Mouse (Mus musculus): ENCODE results near the gene Cabp1. TPM values are rescaled to one million over a fixed set of nuclear protein-coding genes. Genes with fewer than 3 reads are reported as not detected.
A peak's percentile ranks its signal among the peaks of the same experiment; 100 is the strongest.

Cabp1 gene
- total and polyA plus RNA-seq, 3 experiments: 0.35 to 1.7 TPM; not detected in 1

DNA sequence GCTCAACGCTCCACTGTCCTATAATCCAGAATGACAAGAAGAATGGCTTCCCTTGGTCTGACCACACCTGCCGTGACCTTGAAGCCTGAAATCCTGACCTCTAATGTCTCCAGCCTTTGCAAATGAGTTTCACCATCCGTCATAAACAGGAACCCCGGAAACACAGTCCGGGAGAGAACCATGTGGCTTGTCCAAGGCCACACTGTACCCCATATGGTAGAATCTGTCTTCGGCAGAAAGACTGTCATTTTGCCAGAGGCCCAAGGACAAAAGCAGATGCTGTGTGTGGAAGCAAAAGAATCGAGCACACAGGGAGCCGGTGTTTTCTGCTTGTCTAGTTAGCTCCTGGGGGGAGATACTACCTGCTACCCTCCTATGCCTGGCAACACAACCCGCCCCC, 18.3 kb upstream of the Cabp1 start:
- no peak overlapping the region for H3K27ac ChIP-seq (ENCODE audit: control insufficient read depth, low read depth, low read length)
- H3K4me1 ChIP-seq (ENCODE audit: control insufficient read depth in 1 of 2, insufficient read depth in 2 of 2, low read length in 2 of 2): peaks cover 0 to 4% of the 10 kb centered on the region in 2 experiments; a peak in 2 of 4 replicates
- no peak overlapping the region for H3K9ac ChIP-seq (ENCODE audit: control insufficient read depth, low read depth, low read length, poor library complexity, severe bottlenecking)
- H3K36me3 ChIP-seq (ENCODE audit: control insufficient read depth in 1 of 2, insufficient read depth in 2 of 2, low read length in 2 of 2): no peaks in the 10 kb centered on the region
- H3K9me3 ChIP-seq (replicated peaks; ENCODE audit: insufficient read depth, low read length): no peaks in the 10 kb centered on the region
- no peak for DNase-seq (ENCODE audit: low read depth, low spot score)
- no peak for TF ChIP-seq POLR2AphosphoS2 (IDR thresholded peaks at IDR 0.05; ENCODE audit: low read length)
- TF ChIP-seq TCF12 (IDR thresholded peaks at IDR 0.05; ENCODE audit: low read depth, low read length): no peak
- TF ChIP-seq MXI1 (IDR thresholded peaks at IDR 0.05; ENCODE audit: low read depth, low read length): no peak
- no peak for TF ChIP-seq ZKSCAN1 (IDR thresholded peaks at IDR 0.05; ENCODE audit: low read depth, low read length)
- TF ChIP-seq RAD21 (IDR thresholded peaks at IDR 0.05; ENCODE audit: low read depth, low read length): no peak
- no peak for TF ChIP-seq ZNF384 (IDR thresholded peaks at IDR 0.05; ENCODE audit: low read depth, low read length)
- no peak for TF ChIP-seq NRF1 (IDR thresholded peaks at IDR 0.05; ENCODE audit: insufficient read depth, low read depth, low read length, poor library complexity, severe bottlenecking)
- TF ChIP-seq CTCF (IDR thresholded peaks at IDR 0.05 in 2 of 3, conservative IDR thresholded peaks at IDR 0.05 in 1 of 3; ENCODE audit: control insufficient read depth in 1 of 3, insufficient read depth in 1 of 3, low read depth in 2 of 3, low read length in 3 of 3, poor library complexity in 1 of 3, severe bottlenecking in 1 of 3): no peak
- no peak for TF ChIP-seq POLR2AphosphoS5 (IDR thresholded peaks at IDR 0.05; ENCODE audit: borderline replicate concordance, low read depth, low read length)
- no peak for TF ChIP-seq GATA1 (IDR thresholded peaks at IDR 0.05; ENCODE audit: low read depth, low read length)
- no peak for TF ChIP-seq ELF1 (IDR thresholded peaks at IDR 0.05; ENCODE audit: low read depth, low read length)
- no peak for TF ChIP-seq CHD1 (IDR thresholded peaks at IDR 0.05; ENCODE audit: low read depth, low read length)
- TF ChIP-seq E2F4 (IDR thresholded peaks at IDR 0.05; ENCODE audit: borderline replicate concordance, low read depth, low read length): no peak
- no peak for TF ChIP-seq HCFC1 (IDR thresholded peaks at IDR 0.05; ENCODE audit: low read depth, low read length)
- TF ChIP-seq ZC3H11A (IDR thresholded peaks at IDR 0.05; ENCODE audit: low read depth, low read length): no peak
- TF ChIP-seq SIN3A (IDR thresholded peaks at IDR 0.05; ENCODE audit: low read length): no peak
- H3K27me3 ChIP-seq (ENCODE audit: control insufficient read depth in 1 of 2, insufficient read depth in 2 of 2, low read length in 2 of 2): no peaks in the 10 kb centered on the region
- H3K79me2 ChIP-seq (ENCODE audit: control insufficient read depth, insufficient read depth, low read length, poor library complexity): no peaks in the 10 kb centered on the region
- no peak overlapping the region for H3K4me3 ChIP-seq (ENCODE audit: control insufficient read depth in 1 of 2, insufficient read depth in 1 of 2, low read depth in 2 of 2, low read length in 2 of 2)

DNA sequence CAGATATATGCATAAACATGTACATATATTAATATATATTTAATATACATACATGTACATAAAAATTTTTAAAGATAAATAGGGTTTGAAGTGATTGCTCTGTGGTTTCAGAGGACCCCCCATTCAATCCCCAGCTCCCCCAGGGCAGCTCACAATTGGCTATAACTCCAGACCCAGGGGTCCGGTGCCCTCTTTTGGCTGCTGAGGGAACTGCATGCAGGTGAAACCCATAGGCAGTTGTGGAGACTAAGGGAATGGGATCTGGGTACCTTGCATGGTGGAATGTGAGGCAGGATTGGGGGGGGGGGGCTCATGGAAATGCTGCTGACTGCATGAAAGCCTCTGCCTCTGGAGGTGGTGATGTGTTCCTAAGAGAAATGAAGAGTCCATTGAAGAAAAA, 16.2 kb upstream of the Cabp1 start:
- Histone ChIP-seq H3K79me2 (ENCODE audit: control insufficient read depth, insufficient read depth, low read length, poor library complexity) (no peaks in the 10 kb centered on the region), H3K9ac (ENCODE audit: control insufficient read depth, low read depth, low read length, poor library complexity, severe bottlenecking) (no peak overlapping the region), H3K27ac (ENCODE audit: control insufficient read depth, low read depth, low read length) (no peak overlapping the region), H3K9me3 (replicated peaks; ENCODE audit: insufficient read depth, low read length) (no peaks in the 10 kb centered on the region), H3K4me1 (ENCODE audit: control insufficient read depth in 1 of 2, insufficient read depth in 2 of 2, low read length in 2 of 2) (peaks cover 0 to 8% of the 10 kb centered on the region in 2 experiments; a peak in 2 of 4 replicates), H3K27me3 (ENCODE audit: control insufficient read depth in 1 of 2, insufficient read depth in 2 of 2, low read length in 2 of 2) (no peaks in the 10 kb centered on the region), H3K4me3 (ENCODE audit: control insufficient read depth in 1 of 2, insufficient read depth in 1 of 2, low read depth in 2 of 2, low read length in 2 of 2) (no peak overlapping the region), H3K36me3 (ENCODE audit: control insufficient read depth in 1 of 2, insufficient read depth in 2 of 2, low read length in 2 of 2) (no peaks in the 10 kb centered on the region)
- peak; percentile 62 for DNase-seq (ENCODE audit: low read depth, low spot score)
- TF ChIP-seq SMC3 (IDR thresholded peaks at IDR 0.05; ENCODE audit: low read depth, low read length) (peak; percentile 75), CHD1 (IDR thresholded peaks at IDR 0.05; ENCODE audit: low read depth, low read length) (no peak), KAT2A (conservative IDR thresholded peaks at IDR 0.05; ENCODE audit: low read depth, low read length) (no peak), TAL1 (IDR thresholded peaks at IDR 0.05; ENCODE audit: low read length) (no peak), MYB (IDR thresholded peaks at IDR 0.05; ENCODE audit: low read depth, low read length) (no peak), ZMIZ1 (IDR thresholded peaks at IDR 0.05; ENCODE audit: low read depth, low read length) (no peak), GABPA (IDR thresholded peaks at IDR 0.05; ENCODE audit: low read depth, low read length) (no peak), E2F4 (IDR thresholded peaks at IDR 0.05; ENCODE audit: borderline replicate concordance, low read depth, low read length) (no peak), POLR2A (IDR thresholded peaks at IDR 0.05; ENCODE audit: control insufficient read depth in 1 of 2, insufficient read depth in 1 of 2, low read depth in 1 of 2, low read length in 2 of 2, poor library complexity in 1 of 2) (no peak), ZC3H11A (IDR thresholded peaks at IDR 0.05; ENCODE audit: low read depth, low read length) (peak; percentile 54), MXI1 (IDR thresholded peaks at IDR 0.05; ENCODE audit: low read depth, low read length) (no peak), CTCF (IDR thresholded peaks at IDR 0.05 in 2 of 3, conservative IDR thresholded peaks at IDR 0.05 in 1 of 3; ENCODE audit: control insufficient read depth in 1 of 3, insufficient read depth in 1 of 3, low read depth in 2 of 3, low read length in 3 of 3, poor library complexity in 1 of 3, severe bottlenecking in 1 of 3) (peak; percentile 78 to 87 (median 80); a peak in 5 of 6 replicates), NRF1 (IDR thresholded peaks at IDR 0.05; ENCODE audit: insufficient read depth, low read depth, low read length, poor library complexity, severe bottlenecking) (no peak), POLR2AphosphoS2 (IDR thresholded peaks at IDR 0.05; ENCODE audit: low read length) (no peak), CHD2 (IDR thresholded peaks at IDR 0.05; ENCODE audit: low read length) (no peak), MEF2A (IDR thresholded peaks at IDR 0.05; ENCODE audit: extremely low read depth, insufficient replicate concordance, low read depth, low read length, poor library complexity, severe bottlenecking) (no peak), NELFE (IDR thresholded peaks at IDR 0.05; ENCODE audit: low read depth, low read length) (no peak), RAD21 (IDR thresholded peaks at IDR 0.05; ENCODE audit: low read depth, low read length) (peak; percentile 78), USF1 (IDR thresholded peaks at IDR 0.05; ENCODE audit: low read depth, low read length) (no peak), ETS1 (IDR thresholded peaks at IDR 0.05; ENCODE audit: low read depth, low read length) (no peak), RCOR1 (IDR thresholded peaks at IDR 0.05; ENCODE audit: low read depth, low read length) (no peak), GATA1 (IDR thresholded peaks at IDR 0.05; ENCODE audit: low read depth, low read length) (no peak), ZNF384 (IDR thresholded peaks at IDR 0.05; ENCODE audit: low read depth, low read length) (no peak), UBTF (IDR thresholded peaks at IDR 0.05; ENCODE audit: borderline replicate concordance, insufficient read depth, low read depth, low read length) (no peak)

Data from MEL (cell line).